Mouse (Mus musculus) stomach, postnatal 0 days (tissue): ENCODE results near the gene F930015N05Rik. TPM values are rescaled to one million over a fixed set of nuclear protein-coding genes. Genes with fewer than 3 reads are reported as not detected.

ENCODE experiments used
- ATAC-seq: fragments of 200-750 bp; cut with Nextera tagmentation; 2 replicates; pipeline ENCODE4 v1.8.0; 2017; ENCODE audit not compliant: low FRiP score, low TSS enrichment
- DNase-seq: peaks from one replicate; pipeline ENCODE4 v3.0.0-alpha.2; 2016; ENCODE audit warnings: low spot score
- H3K27ac ChIP-seq: fragments of 300-500 bp; sonication (generic); replicated peaks from 2 replicates; pipeline ENCODE4 v1.5.1; 2014; ENCODE audit warnings: mild to moderate bottlenecking, control low read depth
- H3K27me3 ChIP-seq: fragments of 300-500 bp; sonication (generic); 2 replicates; pipeline ENCODE4 v1.6.1; 2014; ENCODE audit warnings: low read length; ENCODE audit not compliant: control insufficient read depth, insufficient read depth
- H3K36me3 ChIP-seq: fragments of 300-500 bp; sonication (generic); 2 replicates; pipeline ENCODE4 v1.6.1; 2014; ENCODE audit warnings: low read length, mixed read lengths; ENCODE audit not compliant: control insufficient read depth, insufficient read depth
- H3K4me1 ChIP-seq: fragments of 300-500 bp; sonication (generic); replicated peaks from 2 replicates; pipeline ENCODE4 v1.6.1; 2014; ENCODE audit warnings: antibody characterized with exemption; ENCODE audit not compliant: control insufficient read depth, insufficient read depth
- H3K4me2 ChIP-seq: fragments of 300-500 bp; sonication (generic); replicated peaks from 2 replicates; pipeline ENCODE4 v1.6.1; 2014; ENCODE audit warnings: low read depth, mild to moderate bottlenecking, control low read depth, moderate library complexity
- H3K4me3 ChIP-seq: fragments of 300-500 bp; sonication (generic); 2 replicates; pipeline ENCODE4 v1.5.1; 2014; ENCODE audit warnings: low read depth, low read length, control low read depth
- H3K9ac ChIP-seq: fragments of 300-500 bp; sonication (generic); 2 replicates; pipeline ENCODE4 v1.6.1; 2014; ENCODE audit warnings: mild to moderate bottlenecking, low read length, control low read depth, mixed read lengths
- H3K9me3 ChIP-seq: fragments of 300-500 bp; sonication (generic); 2 replicates; pipeline ENCODE4 v1.6.1; 2016; ENCODE audit warnings: low read length; ENCODE audit not compliant: control insufficient read depth
- CTCF ChIP-seq: IDR thresholded peaks from 2 replicates; pipeline ENCODE4 v1.5.1; 2016; ENCODE audit warnings: antibody characterized with exemption, low read depth, mild to moderate bottlenecking, moderate library complexity
- EP300 ChIP-seq: optimal IDR thresholded peaks from 2 replicates; pipeline ENCODE3; 2016; ENCODE audit warnings: antibody characterized with exemption
- WGBS: fragments of 180-500 bp; shearing (Covaris S2); extraction: QIAGEN DNeasy Blood & Tissue Kit; methylation state at CpG from one replicate; pipeline ENCODE4 v1.1.7; 2014; 5-methylcytosine and 5-hydroxymethylcytosine counted together
- polyA plus RNA-seq: library from polyadenylated mRNA; unstranded; fragments of >200 nt; fragmentation: Nextera tagmentation; extraction: Ambion mirVana; gene quantifications from 2 replicates; pipeline ENCODE4 v1.2.1, GENCODE M21; 2015

Gene F930015N05Rik
- 0.27 and 0.41 TPM in 2 replicates for polyA plus RNA-seq

DNA sequence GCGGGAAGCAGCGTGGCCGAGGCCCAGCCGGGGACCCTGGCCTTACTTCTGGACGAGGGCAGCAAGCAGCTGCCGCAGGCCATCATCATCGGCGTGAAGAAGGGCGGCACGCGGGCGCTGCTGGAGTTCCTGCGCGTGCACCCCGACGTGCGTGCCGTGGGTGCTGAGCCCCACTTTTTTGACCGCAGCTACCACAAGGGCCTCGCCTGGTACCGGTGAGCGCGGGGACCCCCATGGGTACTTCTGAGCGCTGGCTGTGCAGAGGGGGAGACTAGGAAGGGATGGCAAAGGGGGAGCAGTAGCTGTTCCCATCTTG, at the start of gene F930015N05Rik:
TSS of gene F930015N05Rik (minus strand) at position 242 of the 316 bp plus-strand sequence.
- no peak for DNase-seq
- WGBS = under 1% methylated on average over 23 of the region's 24 CpGs
- TF ChIP-seq EP300 (no peak), CTCF (no peak)
- Histone ChIP-seq H3K9me3 (no peaks in the 10 kb centered on the region), H3K4me1 (peaks cover 2% of the 10 kb centered on the region; the same call in 1 of the 2 replicates), H3K4me2 (peak within 1 kb of the TSS; percentile 98), H3K36me3 (no peaks in the 10 kb centered on the region), H3K4me3 (peak within 1 kb of the TSS; percentile 55), H3K9ac (peak within 1 kb of the TSS; percentile 69), H3K27ac (peak within 1 kb of the TSS; percentile 58), H3K27me3 (no peaks in the 10 kb centered on the region)
- no peak for ATAC-seq

DNA sequence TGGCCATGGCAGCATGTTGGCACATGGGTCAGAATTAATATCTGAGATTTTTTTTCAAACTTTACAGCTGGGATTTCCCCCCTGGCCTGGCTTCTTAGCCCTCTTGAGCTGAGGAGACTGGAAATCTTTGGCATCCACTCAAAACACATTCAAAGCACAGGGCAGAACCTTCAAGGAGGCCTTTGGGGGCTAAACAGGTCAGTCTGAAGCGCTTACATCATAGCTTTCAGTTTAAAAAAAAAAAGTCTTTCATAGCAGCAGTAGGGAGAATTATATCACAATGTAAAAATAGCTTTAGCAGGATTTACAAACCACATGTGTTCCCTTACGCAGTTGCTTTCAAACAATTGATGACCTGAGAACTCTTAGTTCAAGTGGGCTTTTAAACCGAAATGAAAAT, 45.0 kb upstream of the F930015N05Rik start:
- TF ChIP-seq CTCF = no peak
- TF ChIP-seq EP300 = no peak
- Histone ChIP-seq H3K9me3 (no peaks in the 10 kb centered on the region), H3K4me1 (no peaks in the 10 kb centered on the region), H3K36me3 (no peaks in the 10 kb centered on the region), H3K4me3 (no peak overlapping the region), H3K9ac (no peak overlapping the region), H3K27ac (no peak overlapping the region), H3K27me3 (no peaks in the 10 kb centered on the region), H3K4me2 (no peak overlapping the region)
- ATAC-seq (no peak), DNase-seq (no peak)
- WGBS = 51% methylated on average over 3 of the region's 3 CpGs

DNA sequence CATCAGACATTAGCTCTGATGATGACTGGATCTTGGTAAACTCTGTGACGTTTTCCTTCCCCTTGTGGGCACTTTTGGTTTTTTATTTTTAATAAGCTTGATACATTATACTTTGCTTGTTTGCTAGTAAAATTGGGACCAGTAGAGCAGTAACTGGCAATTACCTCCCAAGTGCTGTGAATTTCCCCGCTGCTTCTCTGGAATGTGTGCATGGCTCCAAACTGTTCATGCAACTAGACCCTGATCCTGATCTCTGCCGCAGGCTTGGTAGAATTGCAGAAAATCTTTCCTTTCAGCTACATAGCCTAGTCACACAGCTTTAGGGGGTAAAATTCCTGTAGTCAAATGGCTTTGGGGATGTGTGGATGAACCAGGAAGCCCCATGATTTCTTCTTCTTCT, 37.2 kb upstream of the F930015N05Rik start:
- H3K27me3 ChIP-seq = no peaks in the 10 kb centered on the region

DNA sequence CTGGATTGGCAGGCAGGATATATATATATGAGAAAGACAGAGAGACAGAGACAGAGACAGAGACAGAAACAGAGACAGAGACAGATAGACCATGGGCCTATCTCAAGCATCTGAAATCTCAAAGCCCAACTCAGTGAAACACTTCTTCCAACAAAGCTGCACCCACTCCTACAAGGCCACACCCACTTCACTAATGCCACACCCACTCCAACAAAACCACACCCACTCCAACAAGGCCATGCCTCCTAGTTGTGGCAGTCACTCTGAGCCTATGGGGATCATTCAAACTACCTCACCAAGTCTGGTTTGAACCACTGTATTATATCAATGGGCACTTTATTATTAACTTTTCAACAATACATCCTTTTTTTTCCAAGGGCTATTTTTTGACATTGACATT, 34.2 kb upstream of the F930015N05Rik start:
- no peaks in the 10 kb centered on the region for H3K4me1 ChIP-seq
- no peak overlapping the region for H3K9ac ChIP-seq
- H3K27ac ChIP-seq = no peak overlapping the region
- ATAC-seq (no peak), DNase-seq (no peak)
- H3K27me3 ChIP-seq = no peaks in the 10 kb centered on the region
- no peak overlapping the region for H3K4me3 ChIP-seq
- H3K9me3 ChIP-seq = no peaks in the 10 kb centered on the region
- TF ChIP-seq EP300 (no peak), CTCF (no peak)
- H3K4me2 ChIP-seq = no peak overlapping the region
- no peaks in the 10 kb centered on the region for H3K36me3 ChIP-seq

More for the DNA sequence above, 37.2 kb upstream of the F930015N05Rik start:
- H3K36me3 ChIP-seq = no peaks in the 10 kb centered on the region
- TF ChIP-seq CTCF (no peak), EP300 (no peak)
- no peaks in the 10 kb centered on the region for H3K4me1 ChIP-seq
- WGBS = 85% methylated on average over 3 of the region's 3 CpGs
- no peak overlapping the region for H3K27ac ChIP-seq
- ATAC-seq (no peak), DNase-seq (no peak)
- H3K4me2 ChIP-seq = no peak overlapping the region
- no peak overlapping the region for H3K4me3 ChIP-seq
- no peaks in the 10 kb centered on the region for H3K9me3 ChIP-seq
- no peak overlapping the region for H3K9ac ChIP-seq

DNA sequence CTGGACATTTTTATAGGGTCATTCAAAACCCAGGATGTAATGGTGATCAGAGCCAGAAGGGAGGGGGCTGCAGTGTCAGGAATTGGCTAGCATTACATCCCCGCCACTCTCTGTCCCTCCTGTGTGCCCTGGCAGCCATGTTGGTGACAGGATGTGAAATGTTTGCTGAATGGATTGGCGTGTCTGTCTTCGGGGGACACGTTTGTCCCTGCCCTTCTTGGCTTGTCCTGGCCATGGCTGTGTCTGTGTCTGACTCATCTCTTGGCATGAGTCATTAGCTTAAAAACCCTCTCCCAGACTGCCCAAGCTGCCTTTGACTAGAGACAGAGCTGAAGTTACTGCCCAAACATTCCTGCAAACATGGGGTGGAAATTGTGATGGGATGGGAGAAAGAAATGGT, 32.3 kb upstream of the F930015N05Rik start:
- H3K9ac ChIP-seq = no peak overlapping the region
- H3K4me3 ChIP-seq = no peak overlapping the region
- no peak overlapping the region for H3K4me2 ChIP-seq
- TF ChIP-seq EP300 = no peak
- no peak for TF ChIP-seq CTCF
- H3K27me3 ChIP-seq = no peaks in the 10 kb centered on the region
- DNase-seq (no peak), ATAC-seq (no peak)
- no peaks in the 10 kb centered on the region for H3K4me1 ChIP-seq
- no peaks in the 10 kb centered on the region for H3K36me3 ChIP-seq
- WGBS = 46% methylated on average over 4 of the region's 4 CpGs
- H3K9me3 ChIP-seq = no peaks in the 10 kb centered on the region
- H3K27ac ChIP-seq = no peak overlapping the region

DNA sequence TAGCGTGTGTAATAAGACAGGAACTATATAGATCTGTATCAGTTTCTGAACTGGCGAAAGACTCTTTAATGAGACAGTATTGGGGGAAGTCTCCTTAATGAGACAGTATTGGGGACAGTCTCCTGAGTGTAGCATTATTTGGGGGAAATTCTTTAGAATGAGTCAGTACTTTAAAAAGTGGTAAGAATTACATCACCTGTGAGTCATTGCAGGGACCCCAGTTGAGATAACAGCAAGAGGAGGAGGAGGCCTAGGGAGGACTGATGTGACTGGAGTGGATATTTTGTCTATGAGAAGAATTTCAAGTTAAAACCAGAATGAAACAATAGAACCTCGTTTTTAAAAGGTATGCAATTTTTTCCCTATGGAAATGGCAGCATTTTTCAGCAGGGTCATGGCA, 25.3 kb upstream of the F930015N05Rik start:
- WGBS = 79% methylated on average over 3 of the region's 3 CpGs
- no peaks in the 10 kb centered on the region for H3K36me3 ChIP-seq

More for the DNA sequence above, 25.3 kb upstream of the F930015N05Rik start:
- TF ChIP-seq CTCF (no peak), EP300 (no peak)
- H3K9ac ChIP-seq = no peak overlapping the region
- no peaks in the 10 kb centered on the region for H3K9me3 ChIP-seq
- DNase-seq (no peak), ATAC-seq (no peak)
- H3K27ac ChIP-seq = no peak overlapping the region
- H3K4me1 ChIP-seq = no peaks in the 10 kb centered on the region
- H3K4me2 ChIP-seq = no peak overlapping the region
- H3K4me3 ChIP-seq = no peak overlapping the region
- H3K27me3 ChIP-seq = no peaks in the 10 kb centered on the region
